Mouse (Mus musculus) ES-Bruce4 (cell line): Measurements from ENCODE around the gene Kcnmb2. TPM values are rescaled to one million over a fixed set of nuclear protein-coding genes. Genes with fewer than 3 reads are reported as not detected.

ENCODE experiments used
- H3K27ac ChIP-seq: 2 replicates; pipeline ENCODE4 v1.5.1; 2012; ENCODE audit warnings: low read length, inconsistent platforms; ENCODE audit not compliant: insufficient read depth
- H3K27me3 ChIP-seq: 2 replicates; pipeline ENCODE4 v1.6.1; 2012; ENCODE audit warnings: mild to moderate bottlenecking, low read length, inconsistent platforms; ENCODE audit not compliant: control insufficient read depth, poor library complexity, insufficient read depth, severe bottlenecking
- H3K36me3 ChIP-seq: 2 replicates; pipeline ENCODE4 v1.6.1; 2012; ENCODE audit warnings: inconsistent platforms, mild to moderate bottlenecking, low read length, moderate library complexity; ENCODE audit not compliant: control insufficient read depth, poor library complexity, insufficient read depth, severe bottlenecking
- H3K4me1 ChIP-seq: one replicate; pipeline ENCODE4 v1.8.1; 2011; ENCODE audit warnings: low read length; ENCODE audit not compliant: control insufficient read depth, insufficient read depth
- H3K4me3 ChIP-seq: 2 replicates; pipeline ENCODE4 v1.5.1; 2011; ENCODE audit warnings: low read depth, mild to moderate bottlenecking, low read length
- H3K9ac ChIP-seq: 2 replicates; pipeline ENCODE4 v1.6.1; 2012; ENCODE audit warnings: low read depth, mild to moderate bottlenecking, inconsistent platforms; ENCODE audit not compliant: poor library complexity, severe bottlenecking
- H3K9me3 ChIP-seq: replicated peaks from 2 replicates; pipeline ENCODE4 v1.6.1; 2012; ENCODE audit warnings: mild to moderate bottlenecking, low read length, inconsistent platforms; ENCODE audit not compliant: control insufficient read depth, poor library complexity, insufficient read depth, severe bottlenecking
- CTCF ChIP-seq: IDR thresholded peaks from one replicate; pipeline ENCODE4 v1.8.1; 2011; ENCODE audit warnings: low read depth, low read length
- EP300 ChIP-seq: IDR thresholded peaks from 2 replicates; pipeline ENCODE4 v1.6.1; 2011; ENCODE audit warnings: low read depth, low read length; ENCODE audit not compliant: insufficient read depth
- POLR2A ChIP-seq: IDR thresholded peaks from one replicate; pipeline ENCODE4 v1.8.1; 2011; ENCODE audit warnings: low read length; ENCODE audit not compliant: insufficient read depth
- polyA plus RNA-seq: library from polyadenylated mRNA; stranded (reverse); fragments of >200 nt; gene quantifications from 2 replicates; pipeline ENCODE4 v1.2.4, GENCODE M21; 2011; ENCODE audit warnings: low read depth; ENCODE audit not compliant: missing spikeins, insufficient read depth, insufficient read length

Kcnmb2 gene
- polyA plus RNA-seq, 1 experiment: not detected

- H3K9ac ChIP-seq: no peak overlapping the region
- H3K27me3 ChIP-seq: no peaks in the 10 kb centered on the region
- TF ChIP-seq EP300 (no peak), CTCF (no peak), POLR2A (no peak)
- no peaks in the 10 kb centered on the region for H3K4me1 ChIP-seq
- no peaks in the 10 kb centered on the region for H3K9me3 ChIP-seq
- no peaks in the 10 kb centered on the region for H3K36me3 ChIP-seq
- no peak overlapping the region for H3K4me3 ChIP-seq
- H3K27ac ChIP-seq: no peak overlapping the region
Observed at GRCm38 (mm10) chr3:32194014-32194413, 291.7 kb downstream of the Kcnmb2 start.

DNA sequence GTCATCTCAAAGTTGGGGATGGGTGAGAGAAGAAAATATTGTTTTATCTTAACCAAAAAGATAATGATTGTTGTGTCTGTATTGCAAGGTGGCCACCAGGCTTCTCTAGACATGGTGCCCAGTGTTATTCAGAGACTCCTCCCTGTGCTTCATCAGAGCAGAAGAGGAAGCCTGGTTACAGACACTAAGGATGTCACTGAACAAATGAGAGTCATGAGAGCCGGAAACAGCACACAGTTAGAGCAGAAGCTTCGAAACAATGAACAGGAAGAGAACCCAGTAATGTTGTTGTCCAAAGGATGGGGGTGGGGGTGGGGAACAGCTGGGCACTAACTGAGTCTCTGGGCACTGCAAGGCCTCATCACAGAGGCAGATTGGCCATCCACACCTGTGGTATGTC is 324.4 kb downstream of the Kcnmb2 start:
- Histone ChIP-seq H3K36me3 (no peaks in the 10 kb centered on the region), H3K27ac (no peak overlapping the region), H3K4me1 (no peaks in the 10 kb centered on the region), H3K9ac (no peak overlapping the region), H3K27me3 (no peaks in the 10 kb centered on the region), H3K4me3 (no peak overlapping the region), H3K9me3 (no peaks in the 10 kb centered on the region)
- TF ChIP-seq EP300 (no peak), POLR2A (no peak), CTCF (no peak)

DNA sequence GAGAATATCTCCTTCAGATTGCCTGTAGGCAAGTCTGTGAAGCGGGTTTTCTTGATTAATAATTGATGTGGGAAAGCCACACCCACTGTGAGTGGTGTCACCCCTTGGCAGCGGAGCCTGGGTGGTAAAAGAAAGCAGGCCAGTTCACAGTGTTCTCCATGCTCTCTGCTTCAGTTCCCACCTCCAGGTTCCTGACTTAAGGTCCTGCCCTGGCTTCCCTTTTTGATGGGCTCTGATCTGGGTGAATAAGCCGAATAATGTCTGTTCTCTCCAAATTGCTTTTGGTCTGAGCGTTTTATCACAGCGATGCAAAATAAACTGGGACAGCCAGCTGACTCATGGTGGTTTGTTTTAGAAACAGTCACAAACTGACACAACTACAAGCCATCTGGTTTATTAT is 334.5 kb downstream of the Kcnmb2 start:
- H3K4me3 ChIP-seq: no peak overlapping the region
- H3K27ac ChIP-seq: no peak overlapping the region
- TF ChIP-seq EP300 (no peak), CTCF (no peak), POLR2A (no peak)

More for the DNA sequence above, 334.5 kb downstream of the Kcnmb2 start:
- Histone ChIP-seq H3K27me3 (no peaks in the 10 kb centered on the region), H3K4me1 (no peaks in the 10 kb centered on the region), H3K9me3 (peaks cover 10% of the 10 kb centered on the region), H3K36me3 (no peaks in the 10 kb centered on the region), H3K9ac (no peak overlapping the region)
